Mouse (Mus musculus) layer of hippocampus, adult 8-10 months (tissue): ENCODE data around the gene Olfr700. TPM values are rescaled to one million over a fixed set of nuclear protein-coding genes. Genes with fewer than 3 reads are reported as not detected.
"Not testable (repeated sequence)": the region's sequence is repeated elsewhere in the genome, so short reads cannot be mapped to it uniquely, and the experiment has no call there.

Experiments
- DNase-seq, 2 experiments: peaks; one replicate each; pipeline ENCODE4 v3.0.0; 2022; ENCODE audit warnings: low spot score in 2 of 2
- total RNA-seq, 4 experiments: library from RNA; stranded (reverse); gene quantifications; 2 replicates each; pipeline ENCODE4 v1.2.4; 2022

Gene Olfr700
- not detected for total RNA-seq

- no peak for DNase-seq
Measured at GRCm38 (mm10) chr7:106808734-106809133, at the start of gene Olfr700. Gene Olfr700, minus strand, starts transcription at chr7:106808834.

GRCm38 (mm10) chr7:106843060-106843459 lies 34.4 kb upstream of the Olfr700 start, which contains the start of gene Olfr703:
Gene Olfr703, plus strand, starts transcription at chr7:106843360.
- DNase-seq = no peak

DNA sequence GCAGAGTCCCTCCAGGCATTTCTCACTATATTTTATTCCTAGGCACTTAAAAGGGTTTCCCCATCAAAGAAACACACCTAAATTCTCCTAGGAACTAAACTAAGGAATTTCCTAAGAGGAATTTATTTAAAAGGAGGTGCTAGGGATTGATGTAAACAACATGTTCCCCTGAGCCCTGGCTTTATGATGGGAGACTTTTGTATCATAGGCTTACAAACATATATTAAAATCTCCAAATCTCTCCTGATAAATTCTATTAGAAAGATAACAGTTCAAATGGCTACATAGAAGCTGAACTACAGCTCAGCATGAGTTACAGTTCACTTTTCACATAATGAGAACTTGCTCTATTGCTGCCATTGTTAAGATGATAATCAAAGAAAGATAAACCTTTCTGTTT lies 25.2 kb upstream of the Olfr700 start, which contains the start of gene Olfr702:
Olfr702 (minus strand) TSS at position 101 of the 400 bp plus-strand sequence.
- DNase-seq = no peak

GRCm38 (mm10) chr7:106818414-106818813 lies 9.8 kb upstream of the Olfr700 start:
- DNase-seq = no peak

GRCm38 (mm10) chr7:106815775-106816174 lies 7.1 kb upstream of the Olfr700 start:
- no peak for DNase-seq

GRCm38 (mm10) chr7:106813829-106814228 lies 5.2 kb upstream of the Olfr700 start, which contains the start of gene Olfr701:
Gene Olfr701, plus strand, starts transcription at chr7:106814129.
- no peak for DNase-seq

- DNase-seq = no peak
Measured at GRCm38 (mm10) chr7:106793098-106793497, 15.5 kb downstream of the Olfr700 start, which contains the start of gene Olfr699. Gene Olfr699, minus strand, starts transcription at chr7:106793198.

DNA sequence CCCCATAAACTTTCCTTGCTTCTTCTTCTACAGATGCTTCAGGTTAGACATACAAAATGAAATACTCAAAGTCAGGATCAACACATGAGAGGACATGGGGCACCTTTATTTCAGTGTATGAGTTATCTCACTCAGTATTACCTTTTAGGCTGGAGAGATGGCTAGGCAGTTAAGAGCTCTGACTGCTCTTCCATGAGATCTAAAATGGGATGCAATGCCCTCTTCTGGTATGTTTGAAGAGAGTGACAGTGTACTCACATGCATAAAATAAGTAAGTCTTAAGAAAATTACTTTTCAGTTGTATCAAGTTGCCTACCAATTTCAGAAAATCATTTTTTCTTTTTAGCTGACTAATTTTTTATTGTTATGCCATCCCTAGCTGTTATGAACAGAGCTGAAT lies 20.3 kb downstream of the Olfr700 start:
- DNase-seq = no peak

DNA sequence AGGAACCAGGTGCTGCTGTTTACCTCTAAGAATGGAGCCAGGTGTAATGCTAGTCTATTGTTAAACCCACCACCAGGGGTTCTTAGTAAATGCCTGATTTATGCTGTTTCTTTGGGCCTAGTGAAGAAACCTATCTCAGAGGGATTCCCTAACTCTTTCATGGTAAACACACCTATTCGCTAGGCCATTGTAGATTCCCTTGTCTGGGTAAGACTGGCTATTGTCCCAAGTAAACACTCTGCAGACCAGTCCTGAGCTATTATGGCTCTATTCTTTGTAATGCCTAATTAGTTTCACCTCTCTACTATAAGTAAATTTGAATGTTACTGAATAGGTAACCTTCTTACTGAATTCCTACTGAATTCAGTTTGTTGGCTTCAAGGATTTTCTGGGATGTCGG lies 47.6 kb downstream of the Olfr700 start:
- DNase-seq = not testable (repeated sequence)

- DNase-seq = no peak
Measured at GRCm38 (mm10) chr7:106758800-106759199, 49.8 kb downstream of the Olfr700 start.

Other genes starting within 250 kb of the Olfr700 start
- not detected for gene Olfr693, start 128.2 kb downstream of the Olfr700 start, total RNA-seq
- not detected for gene Olfr694, start 117.0 kb downstream of the Olfr700 start, total RNA-seq
- gene Olfr695, start 92.4 kb downstream of the Olfr700 start, total RNA-seq = not detected
- not detected for gene Olfr697, start 66.4 kb downstream of the Olfr700 start, total RNA-seq
- gene Olfr698, start 53.4 kb downstream of the Olfr700 start, total RNA-seq = not detected
- gene Olfr699, start 15.6 kb downstream of the Olfr700 start, total RNA-seq = not detected
- gene Olfr701, start 5.3 kb upstream of the Olfr700 start, total RNA-seq = not detected
- gene Olfr702, start 25.1 kb upstream of the Olfr700 start, total RNA-seq = not detected
- not detected for gene Olfr703, start 34.5 kb upstream of the Olfr700 start, total RNA-seq
- not detected for gene Olfr704, start 54.4 kb upstream of the Olfr700 start, total RNA-seq
- not detected for gene Olfr705, start 68.1 kb upstream of the Olfr700 start, total RNA-seq
- gene Olfr706, start 79.3 kb upstream of the Olfr700 start, total RNA-seq = not detected
- gene Olfr707, start 92.4 kb upstream of the Olfr700 start, total RNA-seq = not detected
- gene Olfr1532-ps1, start 99.2 kb upstream of the Olfr700 start, total RNA-seq = not detected
- not detected for gene Olfr709-ps1, start 123.4 kb upstream of the Olfr700 start, total RNA-seq
- gene Olfr710, start 139.5 kb upstream of the Olfr700 start, total RNA-seq = not detected
- under 1 TPM in 1 of 4 experiments, not detected in 3; 0.12 TPM for gene Olfr6, start 155.1 kb upstream of the Olfr700 start, total RNA-seq
- not detected for gene Olfr711, start 166.6 kb upstream of the Olfr700 start, total RNA-seq
- not detected for gene Olfr2, start 197.2 kb upstream of the Olfr700 start, total RNA-seq
- gene Olfr713, start 222.3 kb upstream of the Olfr700 start, total RNA-seq = not detected